Mouse (Mus musculus): Measurements from ENCODE around the gene Atp7a. TPM values are rescaled to one million over a fixed set of nuclear protein-coding genes. Genes with fewer than 3 reads are reported as not detected.

The Atp7a gene
- polyA plus RNA-seq, 1 experiment = 19.8 TPM

- no peak for TF ChIP-seq EP300 (IDR thresholded peaks at IDR 0.05; ENCODE audit: insufficient read depth, low read depth, low read length)
- no peaks in the 10 kb centered on the region for H3K27me3 ChIP-seq (ENCODE audit: control insufficient read depth, insufficient read depth, low read length, poor library complexity, severe bottlenecking)
These were observed 58.5 kb downstream of the Atp7a start for GRCm38 (mm10) chrX:106085564-106085963.

GRCm38 (mm10) chrX:106092939-106093338, 65.9 kb downstream of the Atp7a start:
- no peaks in the 10 kb centered on the region for H3K9me3 ChIP-seq (replicated peaks; ENCODE audit: control insufficient read depth, insufficient read depth, low read length, poor library complexity, severe bottlenecking)
- no peak overlapping the region for H3K9ac ChIP-seq (ENCODE audit: low read depth, poor library complexity, severe bottlenecking)
- H3K27me3 ChIP-seq (ENCODE audit: control insufficient read depth, insufficient read depth, low read length, poor library complexity, severe bottlenecking) = no peaks in the 10 kb centered on the region
- no peak for TF ChIP-seq EP300 (IDR thresholded peaks at IDR 0.05; ENCODE audit: insufficient read depth, low read depth, low read length)
- no peak for TF ChIP-seq CTCF (IDR thresholded peaks at IDR 0.05; ENCODE audit: low read depth, low read length)
- no peak for TF ChIP-seq POLR2A (IDR thresholded peaks at IDR 0.05; ENCODE audit: insufficient read depth, low read length)
- H3K36me3 ChIP-seq (ENCODE audit: control insufficient read depth, insufficient read depth, low read length, poor library complexity, severe bottlenecking) = no peaks in the 10 kb centered on the region
- H3K27ac ChIP-seq (ENCODE audit: insufficient read depth, low read length) = no peak overlapping the region
- no peaks in the 10 kb centered on the region for H3K4me1 ChIP-seq (ENCODE audit: control insufficient read depth, insufficient read depth, low read length)
- H3K4me3 ChIP-seq (ENCODE audit: low read depth, low read length) = no peak overlapping the region

More at GRCm38 (mm10) chrX:106085564-106085963, 58.5 kb downstream of the Atp7a start:
- Histone ChIP-seq H3K4me3 (ENCODE audit: low read depth, low read length) (no peak overlapping the region), H3K27ac (ENCODE audit: insufficient read depth, low read length) (no peak overlapping the region), H3K4me1 (ENCODE audit: control insufficient read depth, insufficient read depth, low read length) (no peaks in the 10 kb centered on the region), H3K9ac (ENCODE audit: low read depth, poor library complexity, severe bottlenecking) (no peak overlapping the region), H3K36me3 (ENCODE audit: control insufficient read depth, insufficient read depth, low read length, poor library complexity, severe bottlenecking) (no peaks in the 10 kb centered on the region; the same call in 1 of the 2 replicates), H3K9me3 (replicated peaks; ENCODE audit: control insufficient read depth, insufficient read depth, low read length, poor library complexity, severe bottlenecking) (no peaks in the 10 kb centered on the region)

- H3K4me1 ChIP-seq (ENCODE audit: control insufficient read depth, insufficient read depth, low read length) = no peaks in the 10 kb centered on the region
- no peaks in the 10 kb centered on the region for H3K36me3 ChIP-seq (ENCODE audit: control insufficient read depth, insufficient read depth, low read length, poor library complexity, severe bottlenecking)
- H3K9me3 ChIP-seq (replicated peaks; ENCODE audit: control insufficient read depth, insufficient read depth, low read length, poor library complexity, severe bottlenecking) = no peaks in the 10 kb centered on the region
- H3K9ac ChIP-seq (ENCODE audit: low read depth, poor library complexity, severe bottlenecking) = no peak overlapping the region
- no peak for TF ChIP-seq POLR2A (IDR thresholded peaks at IDR 0.05; ENCODE audit: insufficient read depth, low read length)
- no peak for TF ChIP-seq CTCF (IDR thresholded peaks at IDR 0.05; ENCODE audit: low read depth, low read length)
- no peak for TF ChIP-seq EP300 (IDR thresholded peaks at IDR 0.05; ENCODE audit: insufficient read depth, low read depth, low read length)
- H3K4me3 ChIP-seq (ENCODE audit: low read depth, low read length) = no peak overlapping the region
- no peaks in the 10 kb centered on the region for H3K27me3 ChIP-seq (ENCODE audit: control insufficient read depth, insufficient read depth, low read length, poor library complexity, severe bottlenecking)
- H3K27ac ChIP-seq (ENCODE audit: insufficient read depth, low read length) = no peak overlapping the region
These were observed 78.4 kb downstream of the Atp7a start for GRCm38 (mm10) chrX:106105464-106105863.

GRCm38 (mm10) chrX:106113881-106114280, 86.8 kb downstream of the Atp7a start:
- Histone ChIP-seq H3K9me3 (replicated peaks; ENCODE audit: control insufficient read depth, insufficient read depth, low read length, poor library complexity, severe bottlenecking) (no peaks in the 10 kb centered on the region), H3K27ac (ENCODE audit: insufficient read depth, low read length) (no peak overlapping the region), H3K27me3 (ENCODE audit: control insufficient read depth, insufficient read depth, low read length, poor library complexity, severe bottlenecking) (no peaks in the 10 kb centered on the region), H3K4me1 (ENCODE audit: control insufficient read depth, insufficient read depth, low read length) (no peaks in the 10 kb centered on the region), H3K4me3 (ENCODE audit: low read depth, low read length) (no peak overlapping the region), H3K9ac (ENCODE audit: low read depth, poor library complexity, severe bottlenecking) (no peak overlapping the region), H3K36me3 (ENCODE audit: control insufficient read depth, insufficient read depth, low read length, poor library complexity, severe bottlenecking) (no peaks in the 10 kb centered on the region)
- TF ChIP-seq EP300 (IDR thresholded peaks at IDR 0.05; ENCODE audit: insufficient read depth, low read depth, low read length) (no peak), CTCF (IDR thresholded peaks at IDR 0.05; ENCODE audit: low read depth, low read length) (no peak), POLR2A (IDR thresholded peaks at IDR 0.05; ENCODE audit: insufficient read depth, low read length) (no peak)

- TF ChIP-seq POLR2A (IDR thresholded peaks at IDR 0.05; ENCODE audit: insufficient read depth, low read length) = no peak
- no peaks in the 10 kb centered on the region for H3K27me3 ChIP-seq (ENCODE audit: control insufficient read depth, insufficient read depth, low read length, poor library complexity, severe bottlenecking)
- H3K9me3 ChIP-seq (replicated peaks; ENCODE audit: control insufficient read depth, insufficient read depth, low read length, poor library complexity, severe bottlenecking) = no peaks in the 10 kb centered on the region
These were observed 87.6 kb downstream of the Atp7a start for GRCm38 (mm10) chrX:106114674-106115073.

GRCm38 (mm10) chrX:106122823-106123222, 95.7 kb downstream of the Atp7a start:
- H3K36me3 ChIP-seq (ENCODE audit: control insufficient read depth, insufficient read depth, low read length, poor library complexity, severe bottlenecking) = peaks cover 4% of the 10 kb centered on the region
- no peak for TF ChIP-seq EP300 (IDR thresholded peaks at IDR 0.05; ENCODE audit: insufficient read depth, low read depth, low read length)
- no peak for TF ChIP-seq POLR2A (IDR thresholded peaks at IDR 0.05; ENCODE audit: insufficient read depth, low read length)
- TF ChIP-seq CTCF (IDR thresholded peaks at IDR 0.05; ENCODE audit: low read depth, low read length) = no peak
- H3K4me1 ChIP-seq (ENCODE audit: control insufficient read depth, insufficient read depth, low read length) = no peaks in the 10 kb centered on the region
- H3K27ac ChIP-seq (ENCODE audit: insufficient read depth, low read length) = no peak overlapping the region
- H3K9ac ChIP-seq (ENCODE audit: low read depth, poor library complexity, severe bottlenecking) = no peak overlapping the region
- no peak overlapping the region for H3K4me3 ChIP-seq (ENCODE audit: low read depth, low read length)
- H3K27me3 ChIP-seq (ENCODE audit: control insufficient read depth, insufficient read depth, low read length, poor library complexity, severe bottlenecking) = no peaks in the 10 kb centered on the region
- H3K9me3 ChIP-seq (replicated peaks; ENCODE audit: control insufficient read depth, insufficient read depth, low read length, poor library complexity, severe bottlenecking) = no peaks in the 10 kb centered on the region

More at GRCm38 (mm10) chrX:106114674-106115073, 87.6 kb downstream of the Atp7a start:
- no peaks in the 10 kb centered on the region for H3K4me1 ChIP-seq (ENCODE audit: control insufficient read depth, insufficient read depth, low read length)
- no peak overlapping the region for H3K4me3 ChIP-seq (ENCODE audit: low read depth, low read length)
- no peak overlapping the region for H3K9ac ChIP-seq (ENCODE audit: low read depth, poor library complexity, severe bottlenecking)
- no peaks in the 10 kb centered on the region for H3K36me3 ChIP-seq (ENCODE audit: control insufficient read depth, insufficient read depth, low read length, poor library complexity, severe bottlenecking)
- no peak overlapping the region for H3K27ac ChIP-seq (ENCODE audit: insufficient read depth, low read length)
